Mouse (Mus musculus): ENCODE data around the gene Dcdc2a. TPM values are rescaled to one million over a fixed set of nuclear protein-coding genes. Genes with fewer than 3 reads are reported as not detected.
A peak's percentile ranks its signal among the peaks of the same experiment; 100 is the strongest.

Dcdc2a gene
- not detected for total RNA-seq (2021)

DNA sequence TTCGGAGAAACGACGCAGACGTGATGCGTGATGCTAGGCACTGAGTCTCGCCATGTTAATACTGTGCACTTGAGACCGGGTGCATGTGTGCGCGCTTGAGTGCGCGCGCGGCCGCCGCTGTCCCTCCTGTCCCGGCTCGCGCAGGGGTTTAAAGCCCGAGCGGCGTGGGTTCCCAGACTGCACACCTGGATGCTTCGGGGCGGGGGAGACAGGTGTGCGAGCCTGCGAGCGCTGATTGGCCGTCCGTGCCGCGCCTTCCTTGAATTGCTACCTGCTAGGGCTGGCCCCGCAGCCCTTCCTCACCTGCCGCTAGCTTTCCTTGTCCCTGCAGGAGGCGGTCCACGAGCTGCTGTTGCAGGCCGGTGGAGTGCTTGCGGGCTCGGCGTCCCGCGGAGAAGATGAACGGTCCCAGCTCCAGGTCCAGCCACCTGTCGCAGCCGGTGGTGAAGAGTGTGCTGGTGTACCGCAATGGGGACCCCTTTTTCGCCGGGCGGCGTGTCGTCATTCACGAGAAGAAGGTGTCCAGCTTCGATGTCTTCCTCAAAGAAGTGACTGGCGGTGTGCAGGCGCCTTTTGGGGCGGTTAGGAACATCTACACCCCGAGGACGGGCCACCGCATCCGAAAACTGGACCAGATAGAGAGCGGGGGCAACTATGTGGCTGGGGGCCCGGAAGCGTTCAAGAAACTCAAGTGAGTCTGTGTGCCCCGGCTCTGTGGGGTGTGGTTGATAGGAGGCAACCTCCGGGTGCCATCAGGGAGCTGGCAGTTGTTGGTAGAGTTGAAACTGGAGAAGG, at the start of gene Dcdc2a:
Gene Dcdc2a (plus strand): TSS at position 132 of the 795 bp plus-strand sequence.
- DNase-seq (ENCODE audit: low spot score): no peak
- intact Hi-C loops (cut with DNase I): no loop called here

- intact Hi-C loops (cut with DNase I): no loop called here
- no peak for DNase-seq (ENCODE audit: low spot score)
These were observed 48.7 kb upstream of the Dcdc2a start for GRCm38 (mm10) chr13:25007115-25007514.

- DNase-seq (ENCODE audit: low spot score): no peak
- intact Hi-C loops (cut with DNase I): no loop called here
These were observed 37.5 kb upstream of the Dcdc2a start for GRCm38 (mm10) chr13:25018316-25018715.

DNA sequence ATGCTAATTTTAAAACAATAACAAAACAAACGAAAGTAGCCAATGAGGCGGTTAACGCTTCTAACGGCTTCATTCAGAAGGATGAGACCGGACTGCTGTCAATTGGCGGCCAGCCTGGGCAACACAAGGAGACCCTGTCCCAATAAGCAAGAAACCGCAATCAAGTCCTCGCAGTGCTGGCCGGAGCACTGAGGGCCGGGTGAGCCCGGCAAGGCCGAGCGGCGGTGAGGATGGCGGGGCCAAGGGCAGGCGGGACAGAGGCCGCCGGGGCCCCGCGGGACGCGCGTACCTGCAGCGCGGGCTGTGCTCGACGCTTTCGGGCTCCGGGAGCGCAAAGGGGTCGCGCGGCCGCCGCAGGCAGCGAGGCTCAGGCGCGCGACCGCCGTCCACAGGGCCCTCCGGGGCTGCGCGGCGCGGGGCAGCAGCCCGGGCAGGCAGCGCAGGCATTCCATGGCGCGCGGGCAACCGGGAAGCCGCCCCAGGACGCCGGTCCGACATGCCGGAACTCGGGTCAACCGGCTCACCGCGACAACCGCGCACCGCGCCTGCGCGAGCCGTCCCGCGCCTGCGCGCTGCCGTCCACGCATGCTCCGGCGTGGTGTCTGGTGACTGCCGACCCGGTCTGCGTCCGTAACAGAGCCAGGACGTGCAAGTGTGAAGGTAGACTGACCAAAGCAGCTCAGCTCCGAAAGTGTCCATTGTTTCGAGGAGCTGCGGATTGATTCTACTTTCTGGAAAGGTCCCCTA, 35.8 kb upstream of the Dcdc2a start, which contains the start of gene Mrs2:
Gene Mrs2 (minus strand): TSS at position 587 of the 747 bp plus-strand sequence.
- DNase-seq (ENCODE audit: low spot score): peak; percentile 87
- intact Hi-C loops (cut with DNase I): no loop called here

DNA sequence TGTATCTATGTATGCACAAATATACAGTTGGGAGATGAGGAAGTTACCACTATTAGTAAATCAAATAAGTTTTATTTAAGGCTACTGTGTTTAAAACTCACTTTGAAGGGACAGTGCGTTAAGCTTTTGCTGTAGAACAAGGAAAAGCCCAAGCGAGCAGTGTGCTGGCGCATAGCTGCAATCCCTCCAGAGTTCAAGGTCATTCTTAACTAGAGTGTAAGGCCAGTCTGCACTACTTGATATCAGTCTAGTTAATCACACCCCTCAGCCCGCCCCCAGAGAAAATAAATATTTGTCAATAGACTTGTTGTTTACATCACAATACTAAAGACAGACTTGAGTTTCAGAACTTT, 35.3 kb upstream of the Dcdc2a start:
- intact Hi-C loops (cut with DNase I): no loop called here
- DNase-seq (ENCODE audit: low spot score): no peak

GRCm38 (mm10) chr13:25022386-25022785, 33.4 kb upstream of the Dcdc2a start:
- no peak for DNase-seq (ENCODE audit: low spot score)
- intact Hi-C loops (cut with DNase I): no loop called here

DNA sequence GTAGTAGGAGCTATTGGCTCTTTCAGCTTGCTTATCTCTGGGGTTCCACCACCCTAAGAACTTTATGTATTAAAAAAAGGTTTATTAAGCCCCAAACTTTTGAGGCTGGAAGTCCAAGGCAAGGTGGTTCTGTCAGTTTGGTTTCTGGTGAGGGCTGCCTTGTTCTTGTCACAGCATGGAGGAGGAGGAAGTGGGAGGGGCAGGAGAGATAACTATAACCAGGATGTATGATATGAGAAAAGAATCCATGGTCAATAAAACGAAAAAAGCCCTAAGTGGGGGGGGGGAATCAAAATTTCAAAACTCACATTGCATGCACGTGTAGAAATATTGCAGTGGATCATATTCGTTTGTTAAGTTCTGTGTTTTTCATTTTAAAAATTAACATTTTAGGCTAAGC, 32.7 kb upstream of the Dcdc2a start:
- no peak for DNase-seq (ENCODE audit: low spot score)
- intact Hi-C loops (cut with DNase I): no loop called here

- intact Hi-C loops (cut with DNase I): loop anchor here (1.0 kb wide), 1 partner anchor 92 kb away; no protein-coding TSS in a partner anchor
- DNase-seq (ENCODE audit: low spot score): no peak
These were observed 31.1 kb upstream of the Dcdc2a start for GRCm38 (mm10) chr13:25024655-25025054.

DNA sequence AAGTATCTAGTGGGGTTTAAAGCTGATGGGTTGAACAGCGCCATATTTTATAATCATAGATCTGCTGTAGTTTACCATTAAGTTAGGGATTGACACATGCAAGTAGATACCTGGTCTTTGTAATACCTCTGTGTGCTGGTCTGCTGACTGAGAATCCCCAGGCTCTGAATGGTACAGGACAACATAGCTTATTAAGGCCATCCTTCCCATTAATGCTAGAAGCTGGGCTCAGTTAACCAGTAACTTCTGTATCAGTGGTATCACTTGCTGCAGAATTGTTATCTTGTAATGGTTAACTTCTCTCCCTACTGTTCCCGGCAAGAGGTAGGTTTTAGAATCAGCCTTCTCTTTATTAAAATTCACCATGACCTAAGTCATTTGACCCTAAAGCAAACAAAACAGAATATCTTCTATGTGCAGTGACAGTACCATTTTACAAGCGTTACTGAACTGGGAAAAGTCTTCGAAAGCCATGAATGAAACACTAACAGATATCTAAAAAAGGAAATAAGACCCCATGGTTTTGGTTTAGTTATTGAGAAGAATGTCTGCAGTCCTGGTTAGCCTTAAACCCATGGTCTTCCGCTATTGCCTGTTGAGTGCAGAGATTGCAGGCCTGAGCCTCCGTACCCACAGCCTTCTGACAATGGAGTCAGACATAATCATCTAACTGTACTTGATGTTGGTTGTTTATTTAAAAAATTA, 29.2 kb upstream of the Dcdc2a start:
- intact Hi-C loops (cut with DNase I): no loop called here
- no peak for DNase-seq (ENCODE audit: low spot score)

DNA sequence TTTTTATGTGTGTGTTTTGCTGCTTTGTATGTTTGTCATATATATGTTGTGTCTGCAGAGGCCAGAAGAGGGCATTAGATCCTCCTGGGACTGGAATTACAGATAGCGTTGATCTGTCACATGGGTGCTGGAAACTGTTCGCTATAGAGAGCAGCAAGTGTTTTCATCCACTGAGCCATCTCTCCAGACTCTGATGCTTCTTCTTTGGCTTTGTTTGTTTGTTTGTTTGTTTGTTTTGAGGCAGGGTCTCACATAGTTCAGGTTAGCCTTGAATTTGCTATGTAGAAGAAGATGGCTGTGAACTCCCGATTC, 28.7 kb upstream of the Dcdc2a start:
- DNase-seq (ENCODE audit: low spot score): no peak
- intact Hi-C loops (cut with DNase I): no loop called here

- no peak for DNase-seq (ENCODE audit: low spot score)
- intact Hi-C loops (cut with DNase I): no loop called here
These were observed 16.3 kb upstream of the Dcdc2a start for GRCm38 (mm10) chr13:25039488-25039887.

GRCm38 (mm10) chr13:25052671-25053070, 3.1 kb upstream of the Dcdc2a start:
- intact Hi-C loops (cut with DNase I): no loop called here

GRCm38 (mm10) chr13:25055111-25055554, 671 bp upstream of the Dcdc2a start:
- intact Hi-C loops (cut with DNase I): no loop called here
- DNase-seq (ENCODE audit: low spot score): no peak

More at GRCm38 (mm10) chr13:25052671-25053070, 3.1 kb upstream of the Dcdc2a start:
- no peak for DNase-seq (ENCODE audit: low spot score)

GRCm38 (mm10) chr13:25066659-25067058, 10.9 kb downstream of the Dcdc2a start:
- DNase-seq (ENCODE audit: low spot score): no peak
- intact Hi-C loops (cut with DNase I): no loop called here

DNA sequence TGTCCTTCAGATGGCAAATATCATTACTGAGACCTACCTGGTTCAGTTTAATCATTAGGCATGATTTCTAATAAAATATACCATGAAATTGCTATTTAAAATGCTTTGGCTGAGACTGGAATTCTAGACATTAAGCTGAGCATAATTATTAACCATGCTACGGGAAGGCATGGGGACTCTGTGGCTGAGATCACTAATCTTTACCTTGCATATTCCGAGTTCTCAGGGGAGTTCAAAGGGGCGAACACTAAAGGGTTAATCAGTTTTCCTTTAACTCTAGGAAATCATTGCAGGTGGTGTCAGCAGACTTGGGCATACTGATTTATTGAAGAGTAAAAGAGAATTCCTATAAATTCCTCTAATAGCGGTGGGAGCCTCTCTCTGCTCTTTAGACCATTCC, 11.4 kb downstream of the Dcdc2a start:
- DNase-seq (ENCODE audit: low spot score): no peak
- intact Hi-C loops (cut with DNase I): no loop called here

GRCm38 (mm10) chr13:25069765-25070164, 14.0 kb downstream of the Dcdc2a start:
- intact Hi-C loops (cut with DNase I): no loop called here
- no peak for DNase-seq (ENCODE audit: low spot score)

DNA sequence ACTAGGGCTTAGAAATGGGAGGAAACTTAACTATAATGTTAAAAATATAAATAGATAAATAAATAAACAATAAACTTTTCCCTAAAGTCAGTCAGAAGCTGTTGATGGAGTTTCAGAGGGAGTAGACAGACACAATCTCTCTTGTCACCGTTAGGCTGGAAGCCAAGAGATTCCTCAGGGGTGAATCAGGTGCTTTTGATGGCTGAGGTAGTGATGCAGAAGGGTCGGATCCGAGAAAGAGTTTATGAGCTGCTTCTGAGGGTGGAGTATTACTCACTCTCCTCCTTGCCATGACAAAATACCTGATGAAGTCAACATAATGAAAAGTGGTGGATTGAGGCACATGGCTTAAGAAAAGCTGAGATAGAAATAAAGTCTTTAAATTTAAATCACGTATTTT, 15.0 kb downstream of the Dcdc2a start:
- DNase-seq (ENCODE audit: low spot score): no peak
- intact Hi-C loops (cut with DNase I): no loop called here

DNA sequence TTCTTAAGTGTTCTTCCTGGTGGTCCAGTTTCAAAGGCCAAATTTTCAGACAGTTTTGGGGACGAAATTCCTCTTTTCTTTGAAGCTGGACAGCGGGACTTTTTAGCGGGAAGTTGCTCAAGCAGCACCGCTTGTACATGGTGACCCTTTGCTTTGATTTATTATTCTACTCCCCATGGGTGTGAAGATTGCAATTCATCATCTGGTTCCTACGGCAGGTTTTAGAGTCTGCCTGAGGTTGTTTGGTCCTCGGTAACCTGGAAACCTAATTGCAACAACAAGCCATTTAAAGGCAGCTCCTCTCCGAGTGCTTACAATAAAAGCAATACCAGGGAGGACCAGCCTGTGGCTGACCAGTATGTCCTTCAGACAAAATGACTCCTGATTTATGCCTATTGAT, 21.5 kb downstream of the Dcdc2a start:
- DNase-seq (ENCODE audit: low spot score): no peak
- intact Hi-C loops (cut with DNase I): no loop called here

DNA sequence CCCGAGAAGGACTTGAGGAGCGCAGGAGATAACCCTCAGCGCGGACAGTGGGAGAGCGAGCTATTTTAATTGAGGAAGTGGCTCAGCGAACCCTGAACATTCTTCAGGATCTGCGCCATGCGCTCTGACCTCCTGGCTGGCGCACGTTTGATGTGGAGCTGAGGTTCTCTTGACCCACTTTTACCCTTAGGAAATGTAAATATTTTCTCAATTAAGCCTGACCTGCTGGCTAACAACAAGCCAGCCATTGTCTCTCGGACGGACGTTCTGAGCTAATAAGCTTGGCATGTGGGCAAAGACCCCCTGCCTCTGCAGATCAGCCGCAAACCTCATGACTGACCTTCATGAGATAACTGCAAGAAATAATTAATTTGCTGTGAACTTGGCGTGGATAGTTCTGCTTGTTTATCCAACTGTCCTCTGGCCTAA, 27.4 kb downstream of the Dcdc2a start:
- no peak for DNase-seq (ENCODE audit: low spot score)
- intact Hi-C loops (cut with DNase I): no loop called here

DNA sequence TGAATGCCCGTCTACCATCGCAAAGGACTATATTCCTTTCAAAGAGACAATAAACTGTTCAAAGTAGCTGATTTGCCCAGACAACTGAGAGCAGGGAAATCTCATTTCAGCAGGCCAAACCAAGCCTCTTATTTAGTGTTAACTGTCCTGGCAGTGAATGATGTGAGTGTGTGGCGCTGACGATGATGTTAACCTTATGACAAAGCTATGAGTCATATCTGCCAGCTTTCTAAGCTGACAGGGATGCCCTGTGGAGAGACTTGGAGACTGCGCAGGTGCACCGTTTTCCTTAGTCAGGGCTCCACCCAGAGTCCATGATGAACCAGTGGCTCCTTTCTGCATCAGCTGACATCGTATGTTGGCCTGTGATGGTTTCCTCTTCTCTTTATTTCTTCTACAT, 29.3 kb downstream of the Dcdc2a start:
- no peak for DNase-seq (ENCODE audit: low spot score)
- intact Hi-C loops (cut with DNase I): no loop called here

DNA sequence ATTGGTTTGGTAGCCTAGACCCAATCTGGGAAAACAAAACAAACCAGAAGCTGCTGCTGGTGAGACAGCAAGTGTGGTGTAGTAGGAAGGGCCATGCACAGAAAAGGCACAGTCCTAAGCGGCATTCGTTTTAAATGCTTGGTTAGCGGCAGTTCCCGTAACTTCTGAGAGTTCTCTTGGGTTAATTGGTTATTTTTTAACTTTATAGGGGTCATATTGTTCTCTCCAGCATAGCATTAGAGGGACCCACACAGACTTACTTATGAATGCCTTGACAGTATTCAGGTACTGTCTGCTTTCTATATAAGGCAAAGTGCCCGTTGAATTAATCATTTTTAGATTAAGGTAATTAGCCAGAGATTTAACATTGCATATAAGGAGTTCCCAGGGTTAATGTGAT, 35.5 kb downstream of the Dcdc2a start:
- intact Hi-C loops (cut with DNase I): no loop called here

More for the DNA sequence above, 35.5 kb downstream of the Dcdc2a start:
- no peak for DNase-seq (ENCODE audit: low spot score)
